Mouse (Mus musculus) ES-E14 (cell line): Measurements from ENCODE around the gene Nepro.

Experiments used
- CHD2 ChIP-seq: IDR thresholded peaks from 2 replicates; pipeline ENCODE4 v1.6.1; 2014; ENCODE audit warnings: mild to moderate bottlenecking, low read depth, low read length, inconsistent platforms
- HCFC1 ChIP-seq: IDR thresholded peaks from 2 replicates; pipeline ENCODE4 v1.6.1; 2012; ENCODE audit warnings: low read length, inconsistent platforms, borderline replicate concordance; ENCODE audit not compliant: insufficient read depth
- MAFK ChIP-seq: IDR thresholded peaks from 2 replicates; pipeline ENCODE4 v1.6.1; 2014; ENCODE audit warnings: mild to moderate bottlenecking, low read depth, low read length, inconsistent platforms; ENCODE audit not compliant: insufficient read depth
- ZC3H11A ChIP-seq: IDR thresholded peaks from 2 replicates; pipeline ENCODE4 v1.6.1; 2012; ENCODE audit warnings: low read depth, mild to moderate bottlenecking, inconsistent platforms, low read length, borderline replicate concordance
- ZNF384 ChIP-seq: IDR thresholded peaks from 2 replicates; pipeline ENCODE4 v1.6.1; 2012; ENCODE audit warnings: low read depth, low read length, inconsistent platforms

- peak; percentile 97 for TF ChIP-seq CHD2
- no peak for TF ChIP-seq ZNF384
- TF ChIP-seq HCFC1, result no peak
- no peak for TF ChIP-seq ZC3H11A
- TF ChIP-seq MAFK, result no peak
Measured at GRCm38 (mm10) chr16:44724847-44725246, 746 bp downstream of the Nepro start.
